Mouse (Mus musculus): ENCODE results near the gene Adad2. TPM values are rescaled to one million over a fixed set of nuclear protein-coding genes. Genes with fewer than 3 reads are reported as not detected.

The Adad2 gene
- polyA plus RNA-seq, 1 experiment: 0.34 TPM

DNA sequence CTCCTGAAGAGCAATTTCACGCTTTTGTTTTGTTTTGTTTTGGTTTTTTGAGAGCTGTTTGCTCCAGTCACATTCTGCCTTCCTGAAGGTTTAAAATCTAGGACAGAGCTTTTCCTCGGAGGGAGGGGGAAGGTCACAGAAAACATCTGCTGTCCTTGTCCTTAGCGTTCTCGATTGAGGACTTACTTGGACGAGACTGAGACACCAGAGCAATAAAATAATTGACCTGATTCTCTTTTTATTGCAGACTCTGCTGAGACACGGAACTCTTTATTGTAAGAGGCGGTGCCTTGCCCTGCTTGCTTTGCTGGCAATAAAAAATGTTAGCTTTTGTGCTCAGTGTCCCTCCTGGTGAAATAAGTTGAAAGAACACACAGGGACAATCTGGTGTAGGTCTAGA is 27.3 kb downstream of the Adad2 start:
- Histone ChIP-seq H3K27ac (ENCODE audit: control insufficient read depth, insufficient read depth, low read length) (no peak overlapping the region), H3K36me3 (ENCODE audit: control insufficient read depth, insufficient read depth, low read length) (no peaks in the 10 kb centered on the region), H3K4me3 (ENCODE audit: control insufficient read depth, insufficient read depth, low read length) (no peak overlapping the region), H3K4me1 (replicated peaks; ENCODE audit: control insufficient read depth, insufficient read depth, low read length) (no peaks in the 10 kb centered on the region), H3K27me3 (ENCODE audit: control insufficient read depth, insufficient read depth, low read length) (no peaks in the 10 kb centered on the region; the same call in 1 of the 2 replicates)
- WGBS: 69% methylated on average over 7 of the region's 7 CpGs
- DNase-seq: no peak
- TF ChIP-seq POLR2A (IDR thresholded peaks at IDR 0.05; ENCODE audit: control insufficient read depth, extremely low read depth, insufficient read depth, low read length, poor library complexity): no peak

- no peaks in the 10 kb centered on the region for H3K4me1 ChIP-seq (replicated peaks; ENCODE audit: control insufficient read depth, insufficient read depth, low read length)
- no peak overlapping the region for H3K27ac ChIP-seq (ENCODE audit: control insufficient read depth, insufficient read depth, low read length)
- no peak for TF ChIP-seq POLR2A (IDR thresholded peaks at IDR 0.05; ENCODE audit: control insufficient read depth, extremely low read depth, insufficient read depth, low read length, poor library complexity)
- no peak for TF ChIP-seq CTCF (IDR thresholded peaks at IDR 0.05; ENCODE audit: borderline replicate concordance, control insufficient read depth, extremely low read depth, insufficient read depth, low read length, poor library complexity)
- DNase-seq: no peak
- 86% methylated on average over 5 of the region's 5 CpGs for WGBS
- no peak overlapping the region for H3K4me3 ChIP-seq (ENCODE audit: control insufficient read depth, insufficient read depth, low read length)
- no peaks in the 10 kb centered on the region for H3K27me3 ChIP-seq (ENCODE audit: control insufficient read depth, insufficient read depth, low read length)
- no peaks in the 10 kb centered on the region for H3K36me3 ChIP-seq (ENCODE audit: control insufficient read depth, insufficient read depth, low read length)
These were observed 28.5 kb downstream of the Adad2 start for GRCm38 (mm10) chr8:119641058-119641457.

DNA sequence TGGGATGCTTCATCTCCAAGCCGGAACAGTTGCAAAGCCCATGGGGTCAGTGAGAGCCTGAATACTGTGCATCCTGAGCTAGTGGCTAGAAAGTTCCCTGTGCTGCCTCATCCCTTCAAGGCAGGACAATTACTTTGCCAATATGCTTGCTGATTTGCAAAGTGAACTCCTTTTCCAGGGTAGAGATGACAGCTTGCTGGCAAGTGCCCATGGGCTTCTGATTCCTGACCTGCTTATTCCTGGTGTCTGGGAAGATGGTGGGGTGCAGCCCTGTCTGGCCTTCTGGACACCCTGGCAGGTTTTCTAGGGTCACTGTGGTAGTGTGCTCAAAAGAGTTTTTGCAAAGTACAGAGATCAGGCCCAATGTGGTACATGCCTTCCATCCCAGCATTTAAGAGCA is 30.4 kb downstream of the Adad2 start:
- Histone ChIP-seq H3K36me3 (ENCODE audit: control insufficient read depth, insufficient read depth, low read length) (no peaks in the 10 kb centered on the region), H3K27me3 (ENCODE audit: control insufficient read depth, insufficient read depth, low read length) (no peaks in the 10 kb centered on the region), H3K4me1 (replicated peaks; ENCODE audit: control insufficient read depth, insufficient read depth, low read length) (no peaks in the 10 kb centered on the region), H3K4me3 (ENCODE audit: control insufficient read depth, insufficient read depth, low read length) (no peak overlapping the region), H3K27ac (ENCODE audit: control insufficient read depth, insufficient read depth, low read length) (no peak overlapping the region)
- 97% methylated on average over 1 of the region's 1 CpGs for WGBS
- no peak for DNase-seq
- TF ChIP-seq POLR2A (IDR thresholded peaks at IDR 0.05; ENCODE audit: control insufficient read depth, extremely low read depth, insufficient read depth, low read length, poor library complexity) (no peak), CTCF (IDR thresholded peaks at IDR 0.05; ENCODE audit: borderline replicate concordance, control insufficient read depth, extremely low read depth, insufficient read depth, low read length, poor library complexity) (no peak)

DNA sequence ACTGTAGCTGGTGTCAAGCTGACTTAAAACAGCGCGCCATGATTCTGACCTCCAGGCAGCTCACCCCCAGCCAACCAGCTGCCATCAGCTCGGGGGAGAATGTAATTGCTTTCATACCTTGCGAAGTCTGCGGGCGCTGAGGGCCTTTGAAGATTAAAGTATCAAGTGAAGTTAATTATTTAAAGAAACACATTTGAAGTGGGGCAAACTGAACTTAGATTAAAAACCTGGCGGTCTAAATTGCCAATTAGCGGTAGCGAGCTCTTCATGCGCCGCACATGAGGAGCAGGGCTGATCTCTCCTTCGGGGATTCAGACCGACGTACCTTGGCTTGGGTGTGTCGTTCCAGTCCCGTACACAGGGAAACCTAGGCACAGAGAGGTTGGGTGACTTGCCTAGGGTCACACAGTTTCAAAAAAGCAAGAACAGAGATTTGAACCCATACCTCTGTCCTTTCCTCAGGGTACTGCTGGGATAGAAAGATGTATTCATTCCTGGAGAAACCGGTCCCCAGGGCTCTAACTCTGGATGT is 31.9 kb downstream of the Adad2 start:
- WGBS: 93% methylated on average over 17 of the region's 17 CpGs
- Histone ChIP-seq H3K27ac (ENCODE audit: control insufficient read depth, insufficient read depth, low read length) (no peak overlapping the region), H3K27me3 (ENCODE audit: control insufficient read depth, insufficient read depth, low read length) (no peaks in the 10 kb centered on the region), H3K4me1 (replicated peaks; ENCODE audit: control insufficient read depth, insufficient read depth, low read length) (no peaks in the 10 kb centered on the region), H3K4me3 (ENCODE audit: control insufficient read depth, insufficient read depth, low read length) (no peak overlapping the region), H3K36me3 (ENCODE audit: control insufficient read depth, insufficient read depth, low read length) (no peaks in the 10 kb centered on the region)
- DNase-seq: no peak
- no peak for TF ChIP-seq CTCF (IDR thresholded peaks at IDR 0.05; ENCODE audit: borderline replicate concordance, control insufficient read depth, extremely low read depth, insufficient read depth, low read length, poor library complexity)
- TF ChIP-seq POLR2A (IDR thresholded peaks at IDR 0.05; ENCODE audit: control insufficient read depth, extremely low read depth, insufficient read depth, low read length, poor library complexity): no peak

DNA sequence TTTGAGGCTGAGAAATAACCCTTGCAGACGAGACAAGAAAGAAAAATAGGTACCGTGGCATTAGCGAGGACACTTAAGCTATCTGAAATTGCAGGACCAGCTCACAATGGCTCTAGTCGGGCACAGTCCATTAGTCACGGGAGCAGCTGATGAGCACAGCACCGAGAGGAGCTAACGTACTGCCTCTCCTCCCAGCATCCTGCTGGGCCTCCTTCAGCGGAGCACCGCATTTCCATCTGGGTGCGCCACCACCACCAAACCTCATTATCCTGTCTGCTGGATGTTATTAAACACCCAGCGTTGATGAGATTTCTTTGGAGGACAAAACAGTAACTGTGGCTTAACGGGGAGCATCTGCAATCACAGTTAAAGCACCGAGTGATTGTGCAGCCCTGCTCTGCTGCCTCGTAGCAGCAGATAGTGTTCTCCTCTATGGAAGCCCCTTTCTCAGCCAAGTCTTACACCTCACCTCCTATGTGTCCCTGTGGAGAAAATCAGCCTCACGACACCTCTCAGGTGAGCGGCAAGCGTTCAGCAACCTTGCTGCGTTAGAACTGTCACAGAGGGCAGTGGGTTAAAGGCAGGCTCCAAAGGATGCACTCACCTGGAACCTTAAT is 32.5 kb downstream of the Adad2 start:
- Histone ChIP-seq H3K27ac (ENCODE audit: control insufficient read depth, insufficient read depth, low read length) (no peak overlapping the region), H3K27me3 (ENCODE audit: control insufficient read depth, insufficient read depth, low read length) (no peaks in the 10 kb centered on the region), H3K4me3 (ENCODE audit: control insufficient read depth, insufficient read depth, low read length) (no peak overlapping the region), H3K36me3 (ENCODE audit: control insufficient read depth, insufficient read depth, low read length) (no peaks in the 10 kb centered on the region), H3K4me1 (replicated peaks; ENCODE audit: control insufficient read depth, insufficient read depth, low read length) (no peaks in the 10 kb centered on the region)
- 82% methylated on average over 18 of the region's 18 CpGs for WGBS
- TF ChIP-seq CTCF (IDR thresholded peaks at IDR 0.05; ENCODE audit: borderline replicate concordance, control insufficient read depth, extremely low read depth, insufficient read depth, low read length, poor library complexity) (no peak), POLR2A (IDR thresholded peaks at IDR 0.05; ENCODE audit: control insufficient read depth, extremely low read depth, insufficient read depth, low read length, poor library complexity) (no peak)
- DNase-seq: no peak

DNA sequence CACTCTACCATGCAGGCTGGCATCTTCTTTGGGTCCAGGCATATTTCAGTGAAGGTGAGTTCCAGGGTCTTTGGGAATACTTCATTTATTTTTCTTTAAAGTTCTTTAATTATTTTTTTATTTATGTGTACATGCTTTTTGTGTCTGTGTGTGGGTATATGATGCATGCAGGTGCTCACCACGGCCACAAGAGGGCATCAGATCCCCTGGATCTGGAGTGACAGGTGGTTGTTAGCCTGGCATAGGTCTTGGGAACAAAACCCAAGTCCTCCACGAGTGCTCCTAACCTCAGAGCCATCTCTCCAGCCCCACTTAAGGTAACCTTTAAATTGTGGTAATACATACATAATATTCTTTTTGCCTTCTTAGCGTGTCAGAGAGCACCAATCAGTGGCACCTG is 33.6 kb downstream of the Adad2 start:
- Histone ChIP-seq H3K27me3 (ENCODE audit: control insufficient read depth, insufficient read depth, low read length) (no peaks in the 10 kb centered on the region), H3K4me1 (replicated peaks; ENCODE audit: control insufficient read depth, insufficient read depth, low read length) (no peaks in the 10 kb centered on the region), H3K27ac (ENCODE audit: control insufficient read depth, insufficient read depth, low read length) (no peak overlapping the region), H3K4me3 (ENCODE audit: control insufficient read depth, insufficient read depth, low read length) (no peak overlapping the region), H3K36me3 (ENCODE audit: control insufficient read depth, insufficient read depth, low read length) (no peaks in the 10 kb centered on the region)
- 76% methylated on average over 3 of the region's 3 CpGs for WGBS
- DNase-seq: no peak
- TF ChIP-seq POLR2A (IDR thresholded peaks at IDR 0.05; ENCODE audit: control insufficient read depth, extremely low read depth, insufficient read depth, low read length, poor library complexity): no peak
- no peak for TF ChIP-seq CTCF (IDR thresholded peaks at IDR 0.05; ENCODE audit: borderline replicate concordance, control insufficient read depth, extremely low read depth, insufficient read depth, low read length, poor library complexity)

DNA sequence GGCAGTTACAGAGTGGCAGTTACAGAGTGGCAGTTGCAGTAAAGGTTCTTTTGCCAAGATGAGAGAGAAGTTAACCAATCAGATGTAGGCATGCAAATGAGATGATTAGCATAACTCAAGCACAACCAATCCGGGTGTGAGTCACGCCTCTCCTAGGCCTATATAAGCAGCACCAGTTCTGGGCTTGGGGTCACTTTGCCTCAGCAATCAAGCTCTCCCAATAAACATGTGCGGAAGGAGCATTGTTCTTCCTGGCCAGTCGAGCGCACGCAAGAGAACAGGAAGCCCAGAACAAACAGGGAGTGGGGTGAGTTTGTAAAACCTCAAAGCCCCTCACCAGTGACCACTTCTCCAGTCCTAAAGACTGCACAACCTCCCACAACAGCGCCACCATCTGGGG is 34.3 kb downstream of the Adad2 start:
- no peak for TF ChIP-seq POLR2A (IDR thresholded peaks at IDR 0.05; ENCODE audit: control insufficient read depth, extremely low read depth, insufficient read depth, low read length, poor library complexity)
- TF ChIP-seq CTCF (IDR thresholded peaks at IDR 0.05; ENCODE audit: borderline replicate concordance, control insufficient read depth, extremely low read depth, insufficient read depth, low read length, poor library complexity): no peak
- Histone ChIP-seq H3K27ac (ENCODE audit: control insufficient read depth, insufficient read depth, low read length) (no peak overlapping the region), H3K4me1 (replicated peaks; ENCODE audit: control insufficient read depth, insufficient read depth, low read length) (no peaks in the 10 kb centered on the region), H3K27me3 (ENCODE audit: control insufficient read depth, insufficient read depth, low read length) (no peaks in the 10 kb centered on the region), H3K36me3 (ENCODE audit: control insufficient read depth, insufficient read depth, low read length) (no peaks in the 10 kb centered on the region), H3K4me3 (ENCODE audit: control insufficient read depth, insufficient read depth, low read length) (no peak overlapping the region)
- DNase-seq: no peak
- 80% methylated on average over 7 of the region's 7 CpGs for WGBS
